Mouse (Mus musculus) G1E (cell line): ENCODE measurements around the gene Prl7a1.

ENCODE experiments used
- CTCF ChIP-seq: IDR thresholded peaks from 2 replicates; pipeline ENCODE4 v1.5.1; 2012; ENCODE audit warnings: low read depth, low read length, inconsistent platforms, mixed read lengths
- GATA1 ChIP-seq: IDR thresholded peaks from 2 replicates; pipeline ENCODE4 v1.6.1; 2012; ENCODE audit warnings: borderline replicate concordance, low read length, inconsistent platforms, mixed read lengths
- TAL1 ChIP-seq: conservative IDR thresholded peaks from 2 replicates; pipeline ENCODE4 v1.6.1; 2012; ENCODE audit warnings: low read depth, low read length, inconsistent platforms, mixed read lengths

- TF ChIP-seq GATA1: no peak
- no peak for TF ChIP-seq CTCF
- no peak for TF ChIP-seq TAL1
Measured at GRCm38 (mm10) chr13:27642393-27642792, at the start of gene Prl7a1.
